Mouse (Mus musculus): ENCODE data around the gene Ephb1. TPM values are rescaled to one million over a fixed set of nuclear protein-coding genes. Genes with fewer than 3 reads are reported as not detected.

The Ephb1 gene
- total and polyA plus RNA-seq, 3 experiments: not detected

- no peaks in the 10 kb centered on the region for H3K27me3 ChIP-seq (ENCODE audit: control insufficient read depth in 1 of 2, insufficient read depth in 2 of 2, low read length in 2 of 2)
- no peak overlapping the region for H3K9ac ChIP-seq (ENCODE audit: control insufficient read depth, low read depth, low read length, poor library complexity, severe bottlenecking)
- TF ChIP-seq ZC3H11A (IDR thresholded peaks at IDR 0.05; ENCODE audit: low read depth, low read length) (no peak), BHLHE40 (IDR thresholded peaks at IDR 0.05; ENCODE audit: borderline replicate concordance, low read depth, low read length) (no peak), ZNF384 (IDR thresholded peaks at IDR 0.05; ENCODE audit: low read depth, low read length) (no peak), POLR2AphosphoS5 (IDR thresholded peaks at IDR 0.05; ENCODE audit: borderline replicate concordance, low read depth, low read length) (no peak), MAX (IDR thresholded peaks at IDR 0.05; ENCODE audit: low read length) (no peak), GABPA (IDR thresholded peaks at IDR 0.05; ENCODE audit: low read depth, low read length) (no peak), CHD1 (IDR thresholded peaks at IDR 0.05; ENCODE audit: low read depth, low read length) (no peak), POLR2AphosphoS2 (IDR thresholded peaks at IDR 0.05; ENCODE audit: low read length) (no peak), HCFC1 (IDR thresholded peaks at IDR 0.05; ENCODE audit: low read depth, low read length) (no peak), NELFE (IDR thresholded peaks at IDR 0.05; ENCODE audit: low read depth, low read length) (no peak), CTCF (IDR thresholded peaks at IDR 0.05 in 2 of 3, conservative IDR thresholded peaks at IDR 0.05 in 1 of 3; ENCODE audit: control insufficient read depth in 1 of 3, insufficient read depth in 1 of 3, low read depth in 2 of 3, low read length in 3 of 3, poor library complexity in 1 of 3, severe bottlenecking in 1 of 3) (no peak)
- H3K27ac ChIP-seq (ENCODE audit: control insufficient read depth, low read depth, low read length): no peak overlapping the region
- no peaks in the 10 kb centered on the region for H3K36me3 ChIP-seq (ENCODE audit: control insufficient read depth in 1 of 2, insufficient read depth in 2 of 2, low read length in 2 of 2)
- no peaks in the 10 kb centered on the region for H3K4me1 ChIP-seq (ENCODE audit: control insufficient read depth in 1 of 2, insufficient read depth in 2 of 2, low read length in 2 of 2)
- no peaks in the 10 kb centered on the region for H3K79me2 ChIP-seq (ENCODE audit: control insufficient read depth, insufficient read depth, low read length, poor library complexity)
- DNase-seq (ENCODE audit: low read depth, low spot score): no peak
- H3K9me3 ChIP-seq (replicated peaks; ENCODE audit: insufficient read depth, low read length): no peaks in the 10 kb centered on the region
- no peak overlapping the region for H3K4me3 ChIP-seq (ENCODE audit: control insufficient read depth in 1 of 2, insufficient read depth in 1 of 2, low read depth in 2 of 2, low read length in 2 of 2)
Observed at GRCm38 (mm10) chr9:102130506-102130905, 224.0 kb downstream of the Ephb1 start.

- no peak for TF ChIP-seq USF1 (IDR thresholded peaks at IDR 0.05; ENCODE audit: low read depth, low read length)
- TF ChIP-seq GABPA (IDR thresholded peaks at IDR 0.05; ENCODE audit: low read depth, low read length): no peak
- TF ChIP-seq ZMIZ1 (IDR thresholded peaks at IDR 0.05; ENCODE audit: low read depth, low read length): no peak
- no peak for TF ChIP-seq GATA1 (IDR thresholded peaks at IDR 0.05; ENCODE audit: low read depth, low read length)
- no peak for TF ChIP-seq SIN3A (IDR thresholded peaks at IDR 0.05; ENCODE audit: low read length)
- TF ChIP-seq TBP (IDR thresholded peaks at IDR 0.05; ENCODE audit: low read depth, low read length): no peak
- no peak for TF ChIP-seq POLR2A (IDR thresholded peaks at IDR 0.05; ENCODE audit: control insufficient read depth in 1 of 2, insufficient read depth in 1 of 2, low read depth in 1 of 2, low read length in 2 of 2, poor library complexity in 1 of 2)
- no peak for TF ChIP-seq MYC (IDR thresholded peaks at IDR 0.05; ENCODE audit: low read depth, low read length)
- H3K36me3 ChIP-seq (ENCODE audit: control insufficient read depth in 1 of 2, insufficient read depth in 2 of 2, low read length in 2 of 2): no peaks in the 10 kb centered on the region
- H3K27me3 ChIP-seq (ENCODE audit: control insufficient read depth in 1 of 2, insufficient read depth in 2 of 2, low read length in 2 of 2): no peaks in the 10 kb centered on the region
- H3K4me1 ChIP-seq (ENCODE audit: control insufficient read depth in 1 of 2, insufficient read depth in 2 of 2, low read length in 2 of 2): no peaks in the 10 kb centered on the region
- no peaks in the 10 kb centered on the region for H3K9me3 ChIP-seq (replicated peaks; ENCODE audit: insufficient read depth, low read length)
- no peak overlapping the region for H3K27ac ChIP-seq (ENCODE audit: control insufficient read depth, low read depth, low read length)
- no peak for DNase-seq (ENCODE audit: low read depth, low spot score)
- no peak overlapping the region for H3K9ac ChIP-seq (ENCODE audit: control insufficient read depth, low read depth, low read length, poor library complexity, severe bottlenecking)
- no peaks in the 10 kb centered on the region for H3K79me2 ChIP-seq (ENCODE audit: control insufficient read depth, insufficient read depth, low read length, poor library complexity)
- no peak overlapping the region for H3K4me3 ChIP-seq (ENCODE audit: control insufficient read depth in 1 of 2, insufficient read depth in 1 of 2, low read depth in 2 of 2, low read length in 2 of 2)
Observed at GRCm38 (mm10) chr9:102126510-102126909, 228.0 kb downstream of the Ephb1 start.
